Mouse (Mus musculus): ENCODE data around the gene Serpinb1c.

GRCm38 (mm10) chr13:32846221-32846620 lies 51.8 kb downstream of the Serpinb1c start:
- no peak for TF ChIP-seq GATA1 (IDR thresholded peaks at IDR 0.05; ENCODE audit: low read length)
- TF ChIP-seq TAL1 (IDR thresholded peaks at IDR 0.05; ENCODE audit: low read length): no peak

Measured in erythroblast, embryonic 14.5 days (primary cell).